Mouse (Mus musculus) right cerebral cortex, adult 18-20 months (tissue): Measurements from ENCODE around the gene Med24.

ENCODE experiments used
- DNase-seq: peaks from one replicate; pipeline ENCODE4 v3.0.0; 2022; ENCODE audit warnings: mixed read lengths

The Med24 gene

DNA sequence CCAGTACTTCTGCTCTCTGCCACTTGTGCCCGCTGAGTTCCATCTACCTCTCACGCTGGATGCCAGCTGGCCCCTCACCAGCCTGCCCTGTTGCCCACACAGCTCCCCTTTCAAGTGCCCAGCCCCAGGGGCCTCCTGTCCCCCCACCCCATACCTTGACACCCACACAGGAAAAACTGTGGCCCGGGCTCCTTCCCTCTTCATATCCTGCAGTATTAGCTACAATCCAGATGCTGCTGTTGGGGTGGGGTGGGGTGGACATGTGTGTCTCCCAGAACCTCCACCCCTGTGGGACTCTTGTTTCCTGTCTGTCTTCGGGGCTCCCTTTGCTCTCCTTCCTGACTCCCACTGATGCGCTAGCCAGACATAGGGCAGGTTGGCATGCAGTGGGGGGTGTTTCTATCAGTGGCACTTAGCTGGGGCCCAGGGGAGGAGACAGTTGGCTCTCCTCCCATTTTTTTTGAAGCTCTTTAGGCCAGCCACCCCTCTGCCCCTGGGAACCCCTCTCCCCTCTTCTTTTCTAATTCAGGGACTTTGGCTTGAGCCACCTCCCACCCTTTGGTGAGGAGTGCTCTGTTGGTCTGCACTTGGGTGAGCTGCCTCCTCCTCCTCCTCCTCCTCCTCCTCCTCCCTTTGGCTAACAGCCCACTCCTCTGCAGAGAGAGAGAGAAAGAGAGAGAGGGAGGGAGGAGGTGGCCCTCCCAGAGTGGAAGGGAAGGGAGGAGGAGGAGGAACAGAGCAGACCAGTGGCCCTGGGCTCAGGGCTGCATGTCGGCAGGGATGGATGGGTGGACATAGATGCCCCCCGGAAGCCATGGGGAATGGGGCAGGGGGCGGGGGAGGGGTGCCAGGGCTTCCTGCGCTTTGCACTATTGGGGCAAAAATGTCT is 36.4 kb upstream of the Med24 start:
- no peak for DNase-seq

DNA sequence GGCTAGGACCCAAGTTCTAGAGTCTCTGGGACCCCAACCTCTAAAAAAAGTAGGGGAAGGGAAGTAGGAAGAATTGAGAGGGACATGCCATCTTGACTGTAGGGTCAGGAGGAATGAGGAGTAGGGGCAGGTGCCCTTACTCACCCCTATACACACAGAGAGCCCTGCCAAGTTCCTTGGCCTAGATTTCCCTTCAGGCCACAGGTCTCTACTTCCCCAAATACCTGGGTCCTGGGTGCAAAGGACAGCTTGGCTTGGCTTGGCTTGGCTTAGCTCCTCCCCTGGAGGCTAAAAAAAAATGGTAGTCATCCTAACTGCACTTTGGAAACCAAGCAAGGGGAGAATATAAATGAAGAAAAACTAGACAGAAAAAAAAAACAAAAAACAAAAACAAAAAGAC is 35.5 kb upstream of the Med24 start:
- no peak for DNase-seq

DNA sequence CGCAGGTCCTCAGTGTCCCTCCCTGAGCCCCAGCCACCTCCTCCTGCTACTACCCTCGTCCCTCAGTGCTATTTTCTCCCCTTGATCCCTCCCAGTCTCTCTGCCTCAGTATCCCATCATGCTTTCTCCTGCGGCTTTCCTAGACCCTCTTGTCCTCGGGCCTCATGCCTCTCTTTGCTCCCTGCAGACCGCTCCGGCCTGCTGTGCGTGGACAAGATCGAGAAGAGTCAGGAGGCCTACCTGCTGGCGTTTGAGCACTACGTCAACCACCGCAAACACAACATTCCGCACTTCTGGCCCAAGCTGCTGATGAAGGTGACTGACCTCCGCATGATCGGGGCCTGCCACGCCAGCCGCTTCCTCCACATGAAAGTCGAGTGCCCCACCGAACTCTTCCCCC is 34.9 kb upstream of the Med24 start:
- no peak for DNase-seq

- no peak for DNase-seq
These were observed 34.2 kb upstream of the Med24 start for GRCm38 (mm10) chr11:98763502-98763861.

- DNase-seq, result no peak
These were observed 33.7 kb upstream of the Med24 start for GRCm38 (mm10) chr11:98762756-98763501.

DNA sequence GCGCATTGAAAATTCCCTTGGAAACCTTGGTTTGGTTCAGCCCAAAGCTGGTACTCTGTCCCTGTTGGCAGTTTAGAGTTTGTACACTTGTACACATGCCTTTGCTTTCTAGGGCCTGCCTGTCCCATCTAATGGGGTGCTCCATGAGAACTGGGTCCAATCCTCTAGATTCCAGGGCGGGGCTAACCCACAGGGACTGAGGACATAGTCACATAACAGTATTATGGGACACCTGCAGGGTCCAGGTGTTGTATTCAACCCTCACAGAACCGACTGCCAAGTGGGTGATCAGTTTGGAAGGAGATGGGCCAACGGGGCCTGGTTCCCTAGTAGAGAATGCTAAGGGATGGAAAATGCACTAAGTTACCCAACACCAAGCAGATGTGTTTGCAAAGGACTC is 32.7 kb upstream of the Med24 start:
- DNase-seq, result no peak

DNA sequence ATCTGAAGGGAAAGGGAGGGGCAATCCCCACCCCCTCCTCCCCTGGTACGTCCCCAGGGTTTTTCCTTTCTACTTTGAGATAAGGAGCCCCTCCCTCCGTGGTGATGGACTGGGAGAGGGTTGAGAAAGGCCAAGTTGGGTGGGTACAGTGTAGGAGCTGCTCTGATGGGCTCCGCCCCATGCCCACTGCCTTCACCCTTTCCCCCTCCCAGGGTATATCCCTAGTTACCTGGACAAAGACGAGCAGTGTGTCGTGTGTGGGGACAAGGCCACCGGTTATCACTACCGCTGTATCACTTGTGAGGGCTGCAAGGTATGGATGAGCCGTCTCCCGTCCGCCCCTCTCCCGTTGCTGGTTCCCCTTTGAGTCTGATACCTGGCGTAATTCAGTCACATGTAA is 27.5 kb upstream of the Med24 start:
- no peak for DNase-seq

GRCm38 (mm10) chr11:98755726-98756380 is 26.6 kb upstream of the Med24 start:
- no peak for DNase-seq

- DNase-seq, result peak; percentile 51
These were observed 25.5 kb upstream of the Med24 start for GRCm38 (mm10) chr11:98754621-98755181.

GRCm38 (mm10) chr11:98754151-98754620 is 25.0 kb upstream of the Med24 start:
- no peak for DNase-seq

DNA sequence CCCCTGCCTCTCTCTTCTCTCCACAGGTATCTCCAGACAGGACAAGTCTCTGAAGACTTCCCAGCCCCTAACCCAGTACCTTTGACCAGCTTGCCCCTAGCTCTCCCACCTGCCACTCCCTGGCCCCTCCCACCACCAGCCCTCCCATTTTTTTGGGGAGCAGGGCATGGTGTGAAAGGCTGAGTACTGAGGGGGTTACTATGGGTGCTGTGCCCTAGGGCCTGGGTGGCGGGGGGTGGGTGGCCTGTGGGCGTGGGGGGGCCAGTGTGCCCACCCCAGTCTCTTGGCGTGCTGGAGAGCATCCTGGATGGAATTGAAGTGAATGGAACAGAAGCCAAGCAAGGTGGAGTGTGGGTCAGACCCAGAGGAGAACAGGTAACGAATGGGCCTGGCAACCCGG is 24.0 kb upstream of the Med24 start:
- no peak for DNase-seq

GRCm38 (mm10) chr11:98752562-98753140 is 23.4 kb upstream of the Med24 start:
- no peak for DNase-seq

- DNase-seq, result no peak
These were observed 22.1 kb upstream of the Med24 start for GRCm38 (mm10) chr11:98751221-98751782.

- peak; percentile 87 for DNase-seq
These were observed 21.3 kb upstream of the Med24 start for GRCm38 (mm10) chr11:98750351-98751201.

DNA sequence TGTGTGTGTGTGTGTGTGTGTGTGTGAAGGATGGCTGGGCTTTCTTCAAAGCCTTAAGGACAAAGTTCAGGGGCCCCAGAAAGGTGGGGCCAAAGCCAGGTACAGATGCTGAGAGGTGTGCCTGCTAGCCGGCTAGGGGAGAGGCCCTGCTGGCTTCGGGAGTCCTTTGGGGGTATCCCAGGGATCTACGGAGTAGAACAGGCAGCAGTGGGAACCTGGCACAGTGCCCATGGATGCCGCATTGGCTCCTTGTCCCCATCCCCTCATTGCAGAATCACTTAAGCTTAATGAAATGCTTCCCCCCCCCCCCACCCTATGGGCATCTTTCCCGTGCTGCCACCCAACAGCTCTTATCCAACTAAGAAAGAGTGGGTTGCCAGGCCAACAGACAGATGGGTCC is 20.5 kb upstream of the Med24 start:
- DNase-seq, result no peak

DNA sequence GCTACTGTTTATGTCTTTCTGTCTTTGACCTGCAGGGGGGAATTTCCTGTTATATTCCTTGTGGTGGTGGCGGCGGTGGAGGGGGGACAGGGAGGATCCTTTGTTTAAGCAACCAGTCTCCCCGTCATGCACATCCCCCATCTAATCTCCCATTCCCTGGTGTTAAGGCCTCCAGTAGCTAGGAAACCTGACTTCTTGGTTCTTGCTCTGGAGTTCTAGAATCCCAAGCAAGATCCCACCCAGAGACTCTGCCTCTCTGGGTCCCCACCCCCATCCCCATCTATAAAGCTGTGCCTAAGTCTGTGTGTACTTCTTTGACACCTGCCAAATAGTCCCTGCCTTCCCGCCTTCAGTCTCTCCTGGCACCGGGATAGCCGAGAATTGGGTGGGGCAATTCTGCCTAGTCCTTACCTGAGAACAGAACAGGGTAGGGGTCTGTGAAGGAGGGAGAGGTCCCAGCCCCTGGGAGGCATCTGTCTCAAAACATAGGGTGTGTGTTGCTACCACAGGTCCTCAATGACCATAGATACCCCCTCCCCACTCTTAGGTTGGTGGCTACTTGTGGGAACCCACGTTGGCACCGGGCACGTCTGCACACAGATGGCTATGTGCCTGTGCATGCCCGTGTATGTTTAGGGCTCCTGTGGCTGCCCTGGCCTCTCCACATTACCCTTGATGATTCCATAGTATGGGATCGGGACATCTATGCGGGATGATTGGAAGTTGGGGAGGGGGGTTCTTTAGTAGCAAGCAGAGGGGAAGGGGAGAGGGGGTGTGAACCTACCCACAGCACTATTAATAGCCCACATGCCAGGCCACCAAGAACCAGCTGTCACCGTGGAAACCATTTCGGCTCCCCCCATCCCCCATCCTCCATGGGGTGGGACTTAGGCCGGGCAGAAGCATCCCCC is 19.5 kb upstream of the Med24 start:
- DNase-seq, result no peak

DNA sequence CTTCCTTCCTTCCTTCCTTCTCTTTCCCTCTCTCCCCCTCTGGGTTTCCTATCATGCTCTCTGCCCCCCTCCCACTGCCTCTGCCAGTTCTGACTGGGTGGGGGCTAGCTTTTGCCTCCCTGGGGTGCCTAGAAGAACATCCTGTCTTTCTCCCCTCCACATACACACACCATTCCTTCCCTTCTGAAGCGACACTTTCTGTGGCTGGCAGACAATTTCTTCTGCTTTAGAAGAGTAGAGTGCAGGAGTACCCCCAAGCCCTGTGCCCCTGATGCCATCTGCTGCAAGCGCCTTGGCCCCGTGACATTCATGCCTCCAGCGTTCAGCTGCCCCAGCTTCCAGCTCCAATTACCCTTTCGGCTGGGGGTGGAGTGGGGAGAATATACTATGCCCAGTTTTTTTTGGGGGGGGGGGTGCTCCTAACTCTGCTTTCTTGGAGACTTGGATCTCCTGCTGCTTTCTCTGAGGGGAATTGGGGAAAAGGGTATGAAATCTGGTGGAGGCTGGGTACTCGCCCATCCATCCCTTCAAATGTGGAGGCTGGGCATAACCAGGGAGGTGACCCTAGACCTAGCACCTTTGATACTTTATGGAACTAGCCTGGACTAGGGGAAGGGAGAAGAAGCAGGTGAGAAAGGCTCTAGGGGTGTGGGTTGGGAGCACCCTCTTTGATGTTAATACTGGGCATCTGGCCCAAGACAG is 18.7 kb upstream of the Med24 start:
- no peak for DNase-seq

DNA sequence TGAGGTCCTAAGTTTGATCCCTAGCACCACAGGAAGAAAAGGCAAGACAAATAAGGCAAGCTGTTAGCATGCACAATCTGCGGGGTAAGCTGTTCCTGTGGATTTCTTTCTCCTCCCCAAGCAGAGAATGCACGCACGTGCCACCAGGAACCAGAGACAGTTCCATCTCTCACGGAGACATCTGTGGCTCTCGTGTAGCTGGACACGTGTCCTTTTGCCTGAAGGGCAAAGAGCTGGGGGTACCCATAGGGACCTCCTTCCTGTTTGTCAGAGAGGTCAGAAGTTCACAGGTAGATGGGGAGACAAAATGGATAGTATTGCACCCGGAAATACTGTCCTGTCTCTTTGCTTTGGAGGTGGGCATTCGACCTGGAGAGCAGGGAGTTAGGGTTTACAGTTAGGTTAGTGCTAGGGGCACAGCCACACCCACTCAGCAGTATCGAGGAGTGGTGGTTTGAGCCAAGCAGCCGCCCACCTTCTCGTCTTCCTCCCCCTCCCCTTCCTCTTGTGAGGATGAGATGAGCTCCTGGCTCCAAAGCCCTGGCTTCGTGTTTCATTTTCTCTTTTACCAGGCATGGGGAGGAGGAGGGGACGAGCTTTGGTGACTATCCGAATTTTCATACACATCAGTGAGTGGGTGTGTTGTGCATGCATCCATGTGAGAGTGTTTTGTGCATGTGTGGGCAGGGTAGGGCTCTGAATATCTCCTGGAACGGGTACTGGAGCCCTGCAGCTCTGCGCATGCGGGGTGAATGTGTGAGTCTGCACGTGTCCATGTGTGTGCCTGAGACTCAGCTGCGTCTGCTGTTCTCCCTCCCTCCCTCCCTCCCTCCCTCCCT is 17.8 kb upstream of the Med24 start:
- DNase-seq, result peak; percentile 97
